Mouse (Mus musculus) thymus, adult 2 months (tissue): Measurements from ENCODE around the gene Zpld1.

Experiments used
- CTCF ChIP-seq: fragments of 200-500 bp; IDR thresholded peaks from 2 replicates; pipeline ENCODE4 v1.5.1; 2012; ENCODE audit warnings: mild to moderate bottlenecking, control low read depth, low read length, moderate library complexity, borderline replicate concordance; ENCODE audit not compliant: control insufficient read depth, poor library complexity, insufficient read depth; ENCODE audit errors: extremely low read depth
- POLR2A ChIP-seq: fragments of 200-500 bp; IDR thresholded peaks from 2 replicates; pipeline ENCODE4 v1.6.1; 2012; ENCODE audit warnings: mild to moderate bottlenecking, low read length, control low read depth, moderate library complexity; ENCODE audit not compliant: control insufficient read depth, poor library complexity, insufficient read depth; ENCODE audit errors: extremely low read depth

GRCm38 (mm10) chr16:55321542-55322514 is 24.0 kb upstream of the Zpld1 start:
- no peak for TF ChIP-seq POLR2A
- no peak for TF ChIP-seq CTCF
